Mouse (Mus musculus): ENCODE measurements around the gene Gm20388.

GRCm38 (mm10) chr8:124301512-124301911, 4390.9 kb downstream of the Gm20388 start:
- TF ChIP-seq CTCF (IDR thresholded peaks at IDR 0.05; ENCODE audit: borderline replicate concordance, extremely low read depth, insufficient read depth, insufficient read length) (no peak), POLR2A (IDR thresholded peaks at IDR 0.05; ENCODE audit: borderline replicate concordance, extremely low read depth, insufficient read depth, insufficient read length, poor library complexity, severe bottlenecking) (no peak)

All from brain, embryonic 14.5 days (tissue).